Mouse (Mus musculus): ENCODE results near the gene Dynll1. TPM values are rescaled to one million over a fixed set of nuclear protein-coding genes. Genes with fewer than 3 reads are reported as not detected.

Gene Dynll1
- polyA plus RNA-seq, 1 experiment from 2014 or later, result 1,255 TPM

GRCm38 (mm10) chr5:115261141-115261540 lies 39.7 kb downstream of the Dynll1 start:
- 85% methylated on average over 8 of the region's 8 CpGs for WGBS
- Histone ChIP-seq H3K9me3 (no peaks in the 10 kb centered on the region), H3K4me1 (replicated peaks) (0 out of 2 replicates have a peak, but pooled peaks cover 4% of the 10 kb centered on the region), H3K27me3 (no peaks in the 10 kb centered on the region), H3K4me2 (no peak overlapping the region), H3K9ac (no peak overlapping the region), H3K27ac (replicated peaks) (no peak overlapping the region), H3K4me3 (no peak overlapping the region), H3K36me3 (peaks cover 38% of the 10 kb centered on the region)
- ATAC-seq (ENCODE audit: low FRiP score, low read depth), result no peak

- Histone ChIP-seq H3K36me3 (peaks cover 46% of the 10 kb centered on the region), H3K27me3 (no peaks in the 10 kb centered on the region), H3K4me3 (no peak overlapping the region), H3K9ac (no peak overlapping the region), H3K9me3 (no peaks in the 10 kb centered on the region), H3K4me2 (no peak overlapping the region), H3K27ac (replicated peaks) (no peak overlapping the region), H3K4me1 (replicated peaks) (no peaks in the 10 kb centered on the region)
- WGBS, result 92% methylated on average over 6 of the region's 6 CpGs
- no peak for ATAC-seq (ENCODE audit: low FRiP score, low read depth)
Observed at GRCm38 (mm10) chr5:115260356-115260755, 40.4 kb downstream of the Dynll1 start.

- no peak overlapping the region for H3K4me3 ChIP-seq
- no peak for ATAC-seq (ENCODE audit: low FRiP score, low read depth)
- H3K9ac ChIP-seq, result no peak overlapping the region
- WGBS, result 92% methylated on average over 10 of the region's 10 CpGs
- no peaks in the 10 kb centered on the region for H3K9me3 ChIP-seq
- no peaks in the 10 kb centered on the region for H3K4me1 ChIP-seq (replicated peaks)
- no peaks in the 10 kb centered on the region for H3K27me3 ChIP-seq
- peaks cover 51% of the 10 kb centered on the region for H3K36me3 ChIP-seq
- no peak overlapping the region for H3K4me2 ChIP-seq
- H3K27ac ChIP-seq (replicated peaks), result no peak overlapping the region
Observed at GRCm38 (mm10) chr5:115256909-115257546, 43.8 kb downstream of the Dynll1 start.

DNA sequence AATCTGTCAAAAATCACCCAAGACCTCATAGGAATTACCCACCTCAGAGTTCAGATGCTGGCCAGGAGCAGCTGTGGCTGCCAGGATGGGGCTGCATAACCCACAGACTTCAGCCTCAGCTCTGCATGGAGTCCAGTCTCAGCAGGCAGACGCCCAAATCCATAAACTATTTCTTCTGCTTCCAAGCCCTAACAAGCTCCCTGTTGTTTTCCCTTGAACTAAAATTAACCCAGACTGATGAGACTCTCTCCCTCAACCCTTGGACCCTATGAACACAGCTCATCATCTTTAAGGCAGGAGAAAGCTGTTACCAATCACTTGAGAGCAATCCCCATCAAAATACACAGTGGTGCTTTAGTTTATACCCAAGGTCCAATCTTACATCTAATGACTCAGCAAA lies 45.3 kb downstream of the Dynll1 start:
- Histone ChIP-seq H3K4me3 (no peak overlapping the region), H3K4me2 (no peak overlapping the region), H3K9ac (no peak overlapping the region), H3K27ac (replicated peaks) (no peak overlapping the region), H3K4me1 (replicated peaks) (no peaks in the 10 kb centered on the region), H3K9me3 (no peaks in the 10 kb centered on the region), H3K27me3 (no peaks in the 10 kb centered on the region), H3K36me3 (peaks cover 63% of the 10 kb centered on the region)
- ATAC-seq (ENCODE audit: low FRiP score, low read depth), result no peak
- 62% methylated on average over 1 of the region's 1 CpGs for WGBS

Other genes starting within 250 kb of the Dynll1 start
- 39.1 and 39.3 TPM in 2 replicates for gene Gm10401, start 202.7 kb downstream of the Dynll1 start, polyA plus RNA-seq (2015; fragmentation: Nextera tagmentation; extraction: Ambion mirVana)
- 21.6 and 23.1 TPM in 2 replicates for gene Acads, start 181.7 kb downstream of the Dynll1 start, polyA plus RNA-seq (2015; fragmentation: Nextera tagmentation; extraction: Ambion mirVana)
- 36.9 and 38.0 TPM in 2 replicates for gene Unc119b, start 166.0 kb downstream of the Dynll1 start, polyA plus RNA-seq (2015; fragmentation: Nextera tagmentation; extraction: Ambion mirVana)
- gene Mlec, start 142.8 kb downstream of the Dynll1 start, polyA plus RNA-seq (2015; fragmentation: Nextera tagmentation; extraction: Ambion mirVana), result 30.6 and 33.6 TPM in 2 replicates
- 11.2 and 14.2 TPM in 2 replicates for gene Cabp1, start 106.6 kb downstream of the Dynll1 start, polyA plus RNA-seq (2015; fragmentation: Nextera tagmentation; extraction: Ambion mirVana)
- 102 TPM in 2 replicates for gene Pop5, start 65.2 kb downstream of the Dynll1 start, polyA plus RNA-seq (2015; fragmentation: Nextera tagmentation; extraction: Ambion mirVana)
- gene Rnf10, start 28.1 kb downstream of the Dynll1 start, polyA plus RNA-seq (2015; fragmentation: Nextera tagmentation; extraction: Ambion mirVana), result 187 and 218 TPM in 2 replicates
- gene Coq5, start 21.3 kb downstream of the Dynll1 start, polyA plus RNA-seq (2015; fragmentation: Nextera tagmentation; extraction: Ambion mirVana), result 57.3 and 59.3 TPM in 2 replicates
- 142 and 146 TPM in 2 replicates for gene Srsf9, start 26.2 kb upstream of the Dynll1 start, polyA plus RNA-seq (2015; fragmentation: Nextera tagmentation; extraction: Ambion mirVana)
- 32.3 and 45.2 TPM in 2 replicates for gene Gatc, start 40.2 kb upstream of the Dynll1 start, polyA plus RNA-seq (2015; fragmentation: Nextera tagmentation; extraction: Ambion mirVana)
- 51.0 and 53.7 TPM in 2 replicates for gene Triap1, start 40.2 kb upstream of the Dynll1 start, polyA plus RNA-seq (2015; fragmentation: Nextera tagmentation; extraction: Ambion mirVana)
- 1,223 and 1,255 TPM in 2 replicates for gene Cox6a1, start 48.0 kb upstream of the Dynll1 start, polyA plus RNA-seq (2015; fragmentation: Nextera tagmentation; extraction: Ambion mirVana)
- gene Msi1, start 128.6 kb upstream of the Dynll1 start, polyA plus RNA-seq (2015; fragmentation: Nextera tagmentation; extraction: Ambion mirVana), result 59.9 and 60.3 TPM in 2 replicates
- 0.54 TPM in 1 of 2 replicates, not detected in the other for gene Pla2g1b, start 165.3 kb upstream of the Dynll1 start, polyA plus RNA-seq (2015; fragmentation: Nextera tagmentation; extraction: Ambion mirVana)
- 27.3 and 32.2 TPM in 2 replicates for gene Sirt4, start 183.7 kb upstream of the Dynll1 start, polyA plus RNA-seq (2015; fragmentation: Nextera tagmentation; extraction: Ambion mirVana)
- gene Pxn, start 205.7 kb upstream of the Dynll1 start, polyA plus RNA-seq (2015; fragmentation: Nextera tagmentation; extraction: Ambion mirVana), result 22.0 and 24.3 TPM in 2 replicates

Data from hindbrain, embryonic 15.5 days (tissue).